Mouse (Mus musculus): Measurements from ENCODE around the gene 9930021J03Rik.
A peak's percentile ranks its signal among the peaks of the same experiment; 100 is the strongest.

9930021J03Rik gene

DNA sequence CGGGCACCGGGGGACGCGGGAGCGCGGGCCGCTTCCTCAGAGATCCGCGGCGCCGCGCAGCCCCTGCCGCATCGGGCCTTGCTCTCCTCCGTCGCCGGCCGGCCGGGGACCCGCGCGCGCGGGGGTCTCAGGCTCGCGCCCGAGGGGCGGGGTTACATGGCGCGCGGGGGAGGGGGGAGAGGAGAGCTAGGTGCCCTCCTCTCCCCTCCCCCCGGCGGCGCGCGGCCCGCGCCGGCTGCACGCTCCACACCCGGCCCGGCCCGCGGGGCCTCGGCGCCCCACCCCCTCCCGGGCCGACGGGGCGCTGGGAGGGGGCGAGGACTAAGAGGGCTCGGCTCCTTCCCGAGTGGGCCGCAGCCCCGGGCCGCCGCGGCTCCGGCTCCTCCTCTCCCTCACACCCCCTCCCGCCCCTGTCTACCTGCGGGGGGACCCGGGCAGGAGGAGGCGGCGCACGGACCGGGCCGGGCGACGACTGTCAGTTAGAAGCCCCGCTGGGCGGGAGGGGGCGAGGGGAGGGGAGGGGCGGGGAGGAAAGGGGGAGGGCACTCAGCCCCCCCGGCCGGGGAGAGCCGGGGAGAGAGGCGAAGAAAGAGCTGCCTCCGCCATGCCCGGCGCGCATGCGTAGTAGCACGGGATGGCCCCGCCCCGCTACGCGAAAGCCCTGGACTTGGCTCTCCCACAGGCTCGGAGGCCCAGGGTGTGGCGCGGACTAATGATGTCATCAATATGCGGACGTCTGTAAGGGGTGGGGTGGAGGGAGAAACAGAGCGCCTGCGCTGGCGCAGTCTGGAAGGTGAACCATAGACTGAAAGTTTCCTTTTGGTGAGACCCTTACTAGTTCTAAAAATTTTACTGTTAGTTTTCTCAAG is at the start of gene 9930021J03Rik:
TSS of gene 9930021J03Rik (minus strand) at position 73 of the 869 bp plus-strand sequence.
- peak; percentile 97 for DNase-seq

DNA sequence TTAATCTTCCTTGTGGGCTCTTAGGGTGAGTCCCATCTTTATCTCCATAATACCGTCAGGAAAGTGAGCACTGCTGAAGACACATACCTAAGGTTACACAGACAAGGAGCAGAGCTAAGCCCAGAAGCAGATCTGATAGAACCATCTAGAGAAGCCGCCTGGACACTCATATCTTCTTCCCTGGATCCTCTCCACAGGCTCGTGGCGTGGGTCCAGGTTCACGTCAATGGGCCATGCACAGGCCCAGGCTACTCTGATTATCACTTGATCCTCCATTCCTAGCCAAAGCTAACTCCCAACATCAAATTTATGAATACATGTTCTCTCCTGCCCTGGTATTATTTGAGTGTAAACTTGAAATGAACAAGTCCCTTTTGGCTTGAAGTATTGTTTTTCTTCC is 47.9 kb upstream of the 9930021J03Rik start:
- DNase-seq, result no peak

DNA sequence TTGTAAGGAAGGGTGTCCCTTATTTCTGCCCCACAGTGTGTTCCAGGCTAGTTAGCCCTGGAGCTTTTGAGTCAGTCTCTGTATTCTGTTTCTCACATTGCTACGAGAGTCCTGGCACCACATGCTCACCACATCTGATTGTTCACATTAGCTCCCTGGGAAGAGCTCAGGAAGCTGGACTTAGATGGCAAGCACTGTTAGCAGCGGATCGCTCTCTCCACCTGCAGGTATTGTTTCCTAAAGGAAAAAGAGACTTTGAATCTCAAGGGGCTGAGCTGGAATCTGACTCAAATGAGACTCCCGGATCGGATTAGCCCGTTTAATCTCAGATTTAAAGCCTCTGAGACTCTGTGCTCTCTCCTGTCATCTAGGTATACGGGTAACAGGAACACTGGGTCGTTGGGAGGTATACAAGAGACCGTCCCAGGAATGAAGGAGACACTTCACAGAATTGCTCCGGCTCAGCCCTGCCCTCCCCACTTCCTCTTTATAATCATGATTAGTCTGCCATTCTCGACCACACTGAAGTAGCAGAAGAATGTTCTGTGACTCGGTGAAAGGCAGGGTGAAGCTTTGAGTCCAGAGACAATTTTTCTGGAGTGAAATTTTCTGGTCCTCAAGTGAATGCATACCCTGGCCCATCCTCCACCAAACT is 45.4 kb upstream of the 9930021J03Rik start:
- no peak for DNase-seq

GRCm38 (mm10) chr19:29849924-29850551 is 44.2 kb upstream of the 9930021J03Rik start:
- peak; percentile 8 for DNase-seq

DNA sequence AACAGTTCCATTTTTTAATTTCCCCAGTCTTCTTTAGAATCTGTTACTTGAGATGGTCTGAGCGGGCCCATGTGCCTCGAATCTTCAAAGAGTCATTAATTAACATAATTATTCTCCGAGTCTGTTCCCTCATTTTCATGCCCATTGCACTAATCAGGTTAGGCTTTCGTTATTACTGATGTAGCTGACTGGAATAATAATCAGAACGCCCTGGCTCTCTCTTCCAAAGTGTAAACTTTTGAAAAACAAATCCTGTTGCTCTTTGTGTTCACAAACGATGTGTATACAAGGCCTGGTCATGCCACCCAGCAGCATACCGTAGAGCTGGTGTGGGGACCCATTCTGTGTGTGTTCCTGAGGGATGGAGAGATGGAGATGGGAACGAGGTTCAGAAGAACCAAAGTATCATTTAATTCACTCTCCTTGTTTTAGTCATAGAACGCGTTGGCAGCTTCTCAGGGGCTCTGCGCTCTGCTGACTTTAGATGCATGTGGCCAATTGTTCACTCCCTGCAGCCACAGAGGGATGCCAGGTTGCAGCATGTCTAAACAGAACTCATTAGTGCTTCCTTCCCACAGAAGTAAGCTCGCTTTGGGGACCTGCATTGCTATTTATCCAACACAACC is 38.4 kb upstream of the 9930021J03Rik start:
- peak; percentile 5 for DNase-seq

- no peak for DNase-seq
These were observed 37.8 kb upstream of the 9930021J03Rik start for GRCm38 (mm10) chr19:29843641-29844035.

DNA sequence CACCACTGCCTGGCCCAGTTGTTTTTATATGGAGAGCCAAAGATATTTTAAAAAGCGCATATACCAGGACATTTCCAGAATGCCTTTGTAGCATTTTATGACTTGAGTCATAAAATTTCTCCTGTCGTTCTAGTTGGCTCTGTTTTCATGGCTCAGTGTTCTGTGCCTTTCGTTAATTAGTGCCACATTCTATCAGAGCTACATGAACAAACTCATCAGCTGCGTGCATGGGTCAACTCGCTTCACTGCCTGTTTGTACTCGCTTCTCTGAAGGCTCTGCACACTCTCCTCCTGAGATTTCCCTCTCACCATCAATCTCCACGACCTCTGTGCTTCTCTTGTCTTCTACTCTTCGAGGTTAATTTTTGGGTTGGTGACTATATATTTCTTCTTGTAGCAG is 37.2 kb upstream of the 9930021J03Rik start:
- DNase-seq, result no peak

GRCm38 (mm10) chr19:29840642-29841041 is 34.9 kb upstream of the 9930021J03Rik start:
- no peak for DNase-seq

GRCm38 (mm10) chr19:29838636-29839135 is 32.9 kb upstream of the 9930021J03Rik start:
- DNase-seq, result no peak

DNA sequence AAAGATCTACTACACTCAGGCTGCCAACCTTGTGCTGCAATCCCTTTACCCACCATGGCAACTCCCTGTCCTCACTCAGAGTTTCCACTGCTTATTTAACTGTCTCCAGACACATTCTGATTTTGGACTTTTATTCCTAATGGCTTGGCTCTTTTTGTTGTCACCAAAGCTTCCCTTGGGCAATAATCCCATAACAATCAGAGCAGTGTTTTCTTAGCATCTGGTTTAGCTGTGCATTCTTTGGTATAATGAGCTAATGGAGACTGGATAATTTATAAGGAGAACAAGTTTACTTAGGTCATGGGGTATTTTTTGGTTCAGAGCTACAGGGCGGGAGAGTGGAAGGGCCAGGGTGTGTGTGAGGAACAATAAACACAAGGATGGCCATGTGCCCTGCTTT is 32.4 kb upstream of the 9930021J03Rik start:
- DNase-seq, result no peak

DNA sequence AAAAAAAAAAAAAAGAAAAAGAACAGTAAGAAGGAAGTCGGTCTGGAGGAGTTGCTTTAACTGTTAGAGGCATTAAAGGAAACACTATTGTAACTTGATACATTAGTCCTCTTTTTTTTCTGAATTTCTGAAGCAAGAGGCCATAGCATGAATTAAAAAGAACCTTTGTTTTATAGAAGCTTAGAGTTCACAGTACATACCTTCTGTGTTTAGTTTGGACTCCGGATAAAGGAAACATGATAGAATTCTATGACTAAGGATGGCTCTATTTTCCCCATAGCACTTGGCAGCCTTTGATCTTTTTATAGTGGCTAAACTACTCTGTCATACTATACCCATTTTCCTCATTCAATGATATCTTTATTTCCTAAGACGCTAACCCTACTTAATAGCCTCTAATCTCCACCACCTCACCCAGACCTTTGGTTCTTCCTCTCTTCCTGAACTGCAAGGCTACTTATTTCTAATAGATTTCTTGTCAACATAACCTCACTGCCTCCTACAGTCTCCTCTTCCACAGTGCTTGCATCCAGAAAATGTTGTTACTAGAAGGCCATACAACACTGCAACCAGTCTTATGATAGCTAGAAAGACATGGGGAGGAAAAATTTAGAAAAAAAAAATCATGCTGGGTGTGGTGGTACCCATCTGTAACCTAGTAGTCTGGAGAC is 29.7 kb upstream of the 9930021J03Rik start:
- no peak for DNase-seq

DNA sequence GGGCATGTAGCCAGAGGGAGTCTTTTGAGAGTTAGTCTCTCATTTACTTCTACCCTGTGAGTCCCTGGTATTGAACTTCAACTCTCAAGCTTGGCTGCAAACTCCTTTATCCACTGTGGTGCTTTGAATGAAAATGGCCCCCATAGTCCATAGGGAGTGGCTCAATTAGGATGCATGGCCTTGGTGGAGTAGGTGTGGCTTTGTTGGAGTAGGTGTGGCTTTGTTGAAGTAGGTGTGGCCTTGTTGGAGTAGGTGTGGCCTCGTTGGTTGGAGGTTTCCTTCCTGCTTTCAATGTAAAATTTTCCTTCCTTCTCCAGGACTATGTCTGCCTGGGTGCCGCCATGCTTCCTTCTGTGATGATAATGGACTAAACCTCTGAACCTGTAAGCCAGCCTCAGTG is 25.1 kb upstream of the 9930021J03Rik start:
- no peak for DNase-seq

- no peak for DNase-seq
These were observed 22.8 kb upstream of the 9930021J03Rik start for GRCm38 (mm10) chr19:29828558-29828957.

- peak; percentile 16 for DNase-seq
These were observed 20.9 kb upstream of the 9930021J03Rik start for GRCm38 (mm10) chr19:29826686-29827085.

DNA sequence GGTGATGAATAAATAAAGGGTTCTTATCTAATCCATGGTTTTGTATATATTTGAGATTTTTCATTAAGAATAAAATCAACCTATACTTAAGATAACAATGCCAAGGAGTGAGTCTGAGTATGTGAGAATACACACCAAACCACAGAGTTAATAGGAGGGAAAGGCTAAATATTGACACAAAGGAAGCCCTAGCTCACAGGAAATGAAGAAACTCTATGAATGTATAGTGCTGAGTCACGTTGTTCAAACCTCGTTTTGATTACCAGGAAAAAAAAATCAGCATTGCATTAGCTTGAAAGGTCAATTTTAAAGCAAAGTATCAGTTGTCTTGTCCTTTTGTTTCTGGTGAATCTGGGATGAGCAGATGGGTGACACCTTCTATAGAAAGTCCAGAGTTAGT is 19.2 kb upstream of the 9930021J03Rik start:
- DNase-seq, result no peak

GRCm38 (mm10) chr19:29824034-29824700 is 18.4 kb upstream of the 9930021J03Rik start:
- no peak for DNase-seq

DNA sequence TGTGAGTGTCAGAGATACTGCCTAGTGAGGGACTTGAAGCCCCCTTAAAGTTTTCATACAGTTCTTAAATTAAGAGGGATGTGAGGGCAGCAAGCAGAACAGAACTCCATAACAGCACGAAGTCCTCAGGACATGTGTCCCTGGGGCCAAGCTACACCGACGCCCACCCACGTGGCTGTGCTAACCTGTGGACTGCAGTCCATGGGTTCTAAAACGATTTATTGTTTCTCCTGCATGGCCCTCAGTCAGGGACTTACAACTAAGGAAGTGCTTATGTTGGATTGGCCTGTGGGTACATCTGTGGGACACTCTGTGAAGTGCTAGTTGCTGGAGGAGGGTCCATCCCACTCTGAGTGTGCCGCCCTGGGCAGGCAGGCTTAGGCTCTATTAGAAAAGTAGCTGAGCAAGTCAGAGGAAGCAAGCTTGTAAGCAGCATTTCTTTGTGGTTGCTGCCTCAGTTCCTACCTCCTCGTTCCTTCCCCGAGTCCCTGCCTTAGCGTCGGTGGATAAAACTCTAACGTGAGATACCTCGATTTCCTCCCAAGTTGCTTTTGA is 17.7 kb upstream of the 9930021J03Rik start:
- no peak for DNase-seq

DNA sequence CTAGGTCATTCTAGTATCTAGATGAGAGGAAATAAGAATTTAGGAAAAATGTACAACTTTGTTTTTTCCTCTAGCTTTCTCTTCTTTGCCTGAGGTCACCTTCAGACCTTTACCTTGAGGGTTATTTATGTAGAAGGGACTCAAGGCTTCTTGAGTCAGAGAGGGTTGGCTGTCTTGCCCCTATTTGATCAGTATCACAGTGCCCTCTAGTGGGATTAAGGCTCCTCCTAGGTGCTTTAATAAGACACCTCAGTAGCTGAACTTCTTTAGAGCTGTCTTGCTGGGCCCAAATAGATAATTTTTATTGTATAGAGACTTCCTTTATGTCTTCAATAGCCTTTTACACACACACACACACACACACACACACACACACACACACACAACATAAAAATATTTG is 15.2 kb upstream of the 9930021J03Rik start:
- DNase-seq, result peak; percentile 40

DNA sequence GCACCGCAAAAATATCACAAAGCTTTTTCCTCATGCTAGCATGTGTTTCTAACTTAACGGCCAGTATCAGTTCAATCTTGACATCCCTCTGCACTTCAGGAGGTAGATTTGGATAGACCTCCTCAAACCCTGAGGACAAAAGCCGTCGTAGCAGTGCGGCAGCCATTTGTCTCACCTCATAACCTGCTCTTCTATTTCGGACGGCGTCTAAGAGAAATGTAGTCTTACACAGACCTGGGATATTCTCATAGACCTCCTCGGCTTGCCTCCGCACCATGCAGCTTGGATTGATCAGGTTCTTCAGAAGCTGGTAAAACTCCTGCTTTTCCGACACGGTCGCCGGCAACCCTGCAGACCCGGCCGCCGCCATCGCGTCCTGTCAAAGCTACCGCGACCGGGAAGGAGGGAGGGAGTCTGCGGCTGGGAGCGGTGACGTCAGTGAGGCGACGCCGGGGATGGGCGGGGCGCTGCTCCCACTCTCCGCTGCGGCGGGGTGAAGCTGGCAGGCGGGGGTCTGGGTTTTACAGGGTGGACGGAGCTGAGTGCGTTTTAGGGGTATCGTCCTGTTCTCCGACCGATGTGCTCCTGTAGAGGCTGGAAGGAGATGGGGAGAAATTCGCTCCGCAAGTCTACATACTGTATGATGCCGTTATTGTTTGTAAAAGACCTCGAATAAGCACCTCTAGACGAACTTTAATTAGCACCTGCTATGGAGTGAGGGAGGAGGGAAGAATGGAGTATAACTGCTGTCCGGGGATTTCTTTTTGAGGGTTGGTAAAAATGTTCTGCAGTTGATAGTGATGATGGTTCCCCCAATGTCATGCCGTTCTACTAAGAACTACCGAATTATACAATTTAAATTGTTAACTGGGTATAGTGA is 7.0 kb upstream of the 9930021J03Rik start, which contains the start of gene Ranbp6:
TSS of gene Ranbp6 (minus strand) at position 394 of the 880 bp plus-strand sequence.
- DNase-seq, result peak; percentile 94

DNA sequence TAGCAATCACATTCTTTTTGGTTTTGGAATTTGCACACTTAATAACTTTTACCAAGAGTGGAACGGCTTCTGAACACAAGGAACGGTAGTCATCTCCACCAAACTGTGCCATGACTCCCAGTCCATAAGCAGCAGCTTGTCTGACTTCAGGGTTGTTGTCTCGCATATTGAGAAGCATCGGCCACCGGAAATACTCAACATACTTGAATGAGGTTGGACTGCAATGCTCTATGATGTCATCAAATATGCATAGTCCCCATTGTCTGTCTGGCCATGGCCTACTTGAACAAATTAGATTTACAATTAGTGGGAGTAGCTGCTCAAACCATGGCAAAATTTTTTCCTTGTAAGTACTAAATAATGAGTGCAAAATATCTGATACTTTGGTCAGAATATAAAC is 4.2 kb upstream of the 9930021J03Rik start:
- no peak for DNase-seq

Data from right cerebral cortex, adult 18-20 months (tissue).